Mouse (Mus musculus): ENCODE results near the gene Kat8. TPM values are rescaled to one million over a fixed set of nuclear protein-coding genes. Genes with fewer than 3 reads are reported as not detected.
A peak's percentile ranks its signal among the peaks of the same experiment; 100 is the strongest.

Gene Kat8
- polyA plus RNA-seq, 1 experiment from 2014 or later = 42.1 TPM

- H3K4me2 ChIP-seq (ENCODE audit: low read length) = no peak overlapping the region
- WGBS = 70% methylated on average over 5 of the region's 5 CpGs
- no peaks in the 10 kb centered on the region for H3K4me1 ChIP-seq (ENCODE audit: control insufficient read depth, insufficient read depth, low read depth, low read length)
- no peaks in the 10 kb centered on the region for H3K9me3 ChIP-seq (ENCODE audit: control insufficient read depth, low read length)
- no peaks in the 10 kb centered on the region for H3K36me3 ChIP-seq (ENCODE audit: control insufficient read depth, insufficient read depth, low read length)
- no peaks in the 10 kb centered on the region for H3K27me3 ChIP-seq (replicated peaks; ENCODE audit: control insufficient read depth, insufficient read depth, low read length)
- no peak overlapping the region for H3K9ac ChIP-seq (ENCODE audit: low read depth, low read length)
- no peak overlapping the region for H3K4me3 ChIP-seq (ENCODE audit: low read length)
- ATAC-seq = no peak
- no peak overlapping the region for H3K27ac ChIP-seq (ENCODE audit: low read depth, low read length)
These were observed 47.0 kb downstream of the Kat8 start for GRCm38 (mm10) chr7:127959364-127959763.

GRCm38 (mm10) chr7:127966371-127966918 is 54.1 kb downstream of the Kat8 start:
- ATAC-seq = no peak
- no peaks in the 10 kb centered on the region for H3K9me3 ChIP-seq (ENCODE audit: control insufficient read depth, low read length)
- H3K27me3 ChIP-seq (replicated peaks; ENCODE audit: control insufficient read depth, insufficient read depth, low read length) = no peaks in the 10 kb centered on the region
- 12% methylated on average over 10 of the region's 10 CpGs for WGBS
- H3K27ac ChIP-seq (ENCODE audit: low read depth, low read length) = peak overlapping the region; percentile 99
- H3K9ac ChIP-seq (ENCODE audit: low read depth, low read length) = peak overlapping the region; percentile 100
- H3K4me3 ChIP-seq (ENCODE audit: low read length) = peak overlapping the region; percentile 95
- peaks cover 18% of the 10 kb centered on the region for H3K4me1 ChIP-seq (ENCODE audit: control insufficient read depth, insufficient read depth, low read depth, low read length)
- H3K36me3 ChIP-seq (ENCODE audit: control insufficient read depth, insufficient read depth, low read length) = peaks cover 10% of the 10 kb centered on the region
- H3K4me2 ChIP-seq (ENCODE audit: low read length) = peak overlapping the region; percentile 72

GRCm38 (mm10) chr7:127967004-127967921 is 54.9 kb downstream of the Kat8 start, which contains the start of gene Fus:
Gene Fus, plus strand, starts transcription at chr7:127967457.
- Histone ChIP-seq H3K4me3 (ENCODE audit: low read length) (peak within 1 kb of the TSS; percentile 95), H3K27me3 (replicated peaks; ENCODE audit: control insufficient read depth, insufficient read depth, low read length) (no peaks in the 10 kb centered on the region), H3K36me3 (ENCODE audit: control insufficient read depth, insufficient read depth, low read length) (peaks cover 16% of the 10 kb centered on the region), H3K4me1 (ENCODE audit: control insufficient read depth, insufficient read depth, low read depth, low read length) (peaks cover 18% of the 10 kb centered on the region), H3K27ac (ENCODE audit: low read depth, low read length) (peak within 1 kb of the TSS; percentile 99), H3K9ac (ENCODE audit: low read depth, low read length) (peak within 1 kb of the TSS; percentile 100), H3K9me3 (ENCODE audit: control insufficient read depth, low read length) (no peaks in the 10 kb centered on the region), H3K4me2 (ENCODE audit: low read length) (peak within 1 kb of the TSS; percentile 82)
- under 1% methylated on average over 89 of the region's 92 CpGs for WGBS
- ATAC-seq = peak; percentile 96

- peaks cover 24% of the 10 kb centered on the region for H3K36me3 ChIP-seq (ENCODE audit: control insufficient read depth, insufficient read depth, low read length)
- peak overlapping the region; percentile 99 for H3K27ac ChIP-seq (ENCODE audit: low read depth, low read length)
- WGBS = under 1% methylated on average over 42 of the region's 42 CpGs
- H3K4me2 ChIP-seq (ENCODE audit: low read length) = peak overlapping the region; percentile 82
- H3K4me1 ChIP-seq (ENCODE audit: control insufficient read depth, insufficient read depth, low read depth, low read length) = peaks cover 18% of the 10 kb centered on the region
- no peaks in the 10 kb centered on the region for H3K27me3 ChIP-seq (replicated peaks; ENCODE audit: control insufficient read depth, insufficient read depth, low read length)
- peak overlapping the region; percentile 100 for H3K9ac ChIP-seq (ENCODE audit: low read depth, low read length)
- no peaks in the 10 kb centered on the region for H3K9me3 ChIP-seq (ENCODE audit: control insufficient read depth, low read length)
- H3K4me3 ChIP-seq (ENCODE audit: low read length) = peak overlapping the region; percentile 95
- ATAC-seq = peak; percentile 55; the same call in 1 of the 2 replicates
These were observed 55.9 kb downstream of the Kat8 start for GRCm38 (mm10) chr7:127967922-127968828.

- Histone ChIP-seq H3K27me3 (replicated peaks; ENCODE audit: control insufficient read depth, insufficient read depth, low read length) (no peaks in the 10 kb centered on the region), H3K9me3 (ENCODE audit: control insufficient read depth, low read length) (no peaks in the 10 kb centered on the region), H3K27ac (ENCODE audit: low read depth, low read length) (no peak overlapping the region), H3K4me3 (ENCODE audit: low read length) (no peak overlapping the region), H3K4me2 (ENCODE audit: low read length) (no peak overlapping the region), H3K9ac (ENCODE audit: low read depth, low read length) (no peak overlapping the region), H3K36me3 (ENCODE audit: control insufficient read depth, insufficient read depth, low read length) (peaks cover 72% of the 10 kb centered on the region), H3K4me1 (ENCODE audit: control insufficient read depth, insufficient read depth, low read depth, low read length) (peaks cover 6% of the 10 kb centered on the region)
- 84% methylated on average over 2 of the region's 2 CpGs for WGBS
- no peak for ATAC-seq
These were observed 62.2 kb downstream of the Kat8 start for GRCm38 (mm10) chr7:127974413-127974930.

Other genes with a start within 250 kb of the Kat8 start
- 39.5 and 41.9 TPM in 2 replicates for gene Bcl7c, start 203.6 kb upstream of the Kat8 start, polyA plus RNA-seq (2015; fragmentation: Nextera tagmentation; extraction: Ambion mirVana)
- 3.4 and 4.9 TPM in 2 replicates for gene Ctf1, start 199.8 kb upstream of the Kat8 start, polyA plus RNA-seq (2015; fragmentation: Nextera tagmentation; extraction: Ambion mirVana)
- gene Ctf2, start 180.3 kb upstream of the Kat8 start, polyA plus RNA-seq (2015; fragmentation: Nextera tagmentation; extraction: Ambion mirVana) = 0.15 and 0.20 TPM in 2 replicates
- gene Fbxl19, start 168.0 kb upstream of the Kat8 start, polyA plus RNA-seq (2015; fragmentation: Nextera tagmentation; extraction: Ambion mirVana) = 6.8 TPM in 2 replicates
- gene Orai3, start 142.7 kb upstream of the Kat8 start, polyA plus RNA-seq (2015; fragmentation: Nextera tagmentation; extraction: Ambion mirVana) = 10.4 and 11.3 TPM in 2 replicates
- gene Setd1a, start 135.8 kb upstream of the Kat8 start, polyA plus RNA-seq (2015; fragmentation: Nextera tagmentation; extraction: Ambion mirVana) = 12.8 and 14.6 TPM in 2 replicates
- not detected in 2 replicates for gene Gm49388, start 126.9 kb upstream of the Kat8 start, polyA plus RNA-seq (2015; fragmentation: Nextera tagmentation; extraction: Ambion mirVana)
- 11.9 and 12.1 TPM in 2 replicates for gene Hsd3b7, start 111.9 kb upstream of the Kat8 start, polyA plus RNA-seq (2015; fragmentation: Nextera tagmentation; extraction: Ambion mirVana)
- gene Stx4a, start 88.2 kb upstream of the Kat8 start, polyA plus RNA-seq (2015; fragmentation: Nextera tagmentation; extraction: Ambion mirVana) = 21.6 and 22.0 TPM in 2 replicates
- 76.8 and 84.4 TPM in 2 replicates for gene Stx1b, start 88.0 kb upstream of the Kat8 start, polyA plus RNA-seq (2015; fragmentation: Nextera tagmentation; extraction: Ambion mirVana)
- 6.0 and 8.8 TPM in 2 replicates for gene Zfp646, start 36.3 kb upstream of the Kat8 start, polyA plus RNA-seq (2015; fragmentation: Nextera tagmentation; extraction: Ambion mirVana)
- gene Zfp668, start 35.7 kb upstream of the Kat8 start, polyA plus RNA-seq (2015; fragmentation: Nextera tagmentation; extraction: Ambion mirVana) = 29.5 and 35.1 TPM in 2 replicates
- gene Prss53, start 21.5 kb upstream of the Kat8 start, polyA plus RNA-seq (2015; fragmentation: Nextera tagmentation; extraction: Ambion mirVana) = 0.81 and 0.99 TPM in 2 replicates
- gene Gm21974, start 17.1 kb upstream of the Kat8 start, polyA plus RNA-seq (2015; fragmentation: Nextera tagmentation; extraction: Ambion mirVana) = not detected in 2 replicates
- 70.5 and 75.2 TPM in 2 replicates for gene Vkorc1, start 16.9 kb upstream of the Kat8 start, polyA plus RNA-seq (2015; fragmentation: Nextera tagmentation; extraction: Ambion mirVana)
- 67.1 and 72.5 TPM in 2 replicates for gene Bckdk, start 8.4 kb upstream of the Kat8 start, polyA plus RNA-seq (2015; fragmentation: Nextera tagmentation; extraction: Ambion mirVana)
- gene Prss8, start 17.6 kb downstream of the Kat8 start, polyA plus RNA-seq (2015; fragmentation: Nextera tagmentation; extraction: Ambion mirVana) = 0.50 TPM in 2 replicates
- 14.3 and 14.9 TPM in 2 replicates for gene Prss36, start 34.2 kb downstream of the Kat8 start, polyA plus RNA-seq (2015; fragmentation: Nextera tagmentation; extraction: Ambion mirVana)
- 275 and 318 TPM in 2 replicates for gene Fus, start 54.9 kb downstream of the Kat8 start, polyA plus RNA-seq (2015; fragmentation: Nextera tagmentation; extraction: Ambion mirVana)
- 7.3 and 9.3 TPM in 2 replicates for gene Pycard, start 81.4 kb downstream of the Kat8 start, polyA plus RNA-seq (2015; fragmentation: Nextera tagmentation; extraction: Ambion mirVana)
- gene Trim72, start 91.4 kb downstream of the Kat8 start, polyA plus RNA-seq (2015; fragmentation: Nextera tagmentation; extraction: Ambion mirVana) = 0.27 TPM in 1 of 2 replicates, not detected in the other
- 0.94 and 1.0 TPM in 2 replicates for gene Itgam, start 150.1 kb downstream of the Kat8 start, polyA plus RNA-seq (2015; fragmentation: Nextera tagmentation; extraction: Ambion mirVana)
- not detected in 2 replicates for gene Gm49368, start 150.2 kb downstream of the Kat8 start, polyA plus RNA-seq (2015; fragmentation: Nextera tagmentation; extraction: Ambion mirVana)
- gene Itgax, start 217.0 kb downstream of the Kat8 start, polyA plus RNA-seq (2015; fragmentation: Nextera tagmentation; extraction: Ambion mirVana) = 0.10 TPM in 1 of 2 replicates, not detected in the other
- not detected in 2 replicates for gene Itgad, start 241.9 kb downstream of the Kat8 start, polyA plus RNA-seq (2015; fragmentation: Nextera tagmentation; extraction: Ambion mirVana)